Mouse (Mus musculus): ENCODE measurements around the gene Sv2b. TPM values are rescaled to one million over a fixed set of nuclear protein-coding genes. Genes with fewer than 3 reads are reported as not detected.
"Not testable (repeated sequence)": the region's sequence is repeated elsewhere in the genome, so short reads cannot be mapped to it uniquely, and the experiment has no call there.

Gene Sv2b
- total RNA-seq (2022) = 100 to 1,000 TPM; 309 to 345 (median 330) TPM

GRCm38 (mm10) chr7:75308457-75309312, at the start of gene Sv2b:
TSS of gene Sv2b (minus strand) at chr7:75309262.
- no peak for DNase-seq (ENCODE audit: low spot score in 2 of 2)

DNA sequence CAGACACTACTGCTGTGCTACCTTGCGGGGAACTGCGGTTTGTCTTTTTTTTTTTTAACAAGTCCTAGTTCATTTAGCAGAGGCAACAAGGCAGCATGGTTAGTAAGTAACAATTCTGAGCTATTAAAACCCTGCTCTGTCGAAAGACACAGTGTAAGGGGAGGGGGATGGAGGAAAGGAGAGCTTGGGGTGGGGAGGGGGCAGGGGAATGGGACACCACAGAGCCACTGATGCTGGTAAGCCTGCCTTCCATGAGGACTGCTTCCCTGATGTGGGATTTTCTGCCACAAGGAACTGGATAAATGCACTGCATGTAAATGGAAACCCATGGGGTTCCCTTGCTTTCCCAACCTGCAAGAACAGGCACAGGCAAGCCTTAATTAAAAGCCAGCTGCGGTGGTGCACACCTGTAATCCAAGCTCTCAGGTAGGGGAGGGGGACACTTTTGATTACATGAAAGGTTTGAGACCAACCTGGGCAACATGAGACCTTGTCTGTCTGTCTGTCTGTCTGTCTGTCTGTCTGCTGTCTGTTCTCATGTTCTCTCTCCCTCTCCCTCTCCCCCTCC, 49.3 kb upstream of the Sv2b start:
- DNase-seq (ENCODE audit: low spot score in 2 of 2) = no peak

- DNase-seq (ENCODE audit: low spot score in 2 of 2) = no peak
Measured at GRCm38 (mm10) chr7:75355521-75355920, 46.5 kb upstream of the Sv2b start.

DNA sequence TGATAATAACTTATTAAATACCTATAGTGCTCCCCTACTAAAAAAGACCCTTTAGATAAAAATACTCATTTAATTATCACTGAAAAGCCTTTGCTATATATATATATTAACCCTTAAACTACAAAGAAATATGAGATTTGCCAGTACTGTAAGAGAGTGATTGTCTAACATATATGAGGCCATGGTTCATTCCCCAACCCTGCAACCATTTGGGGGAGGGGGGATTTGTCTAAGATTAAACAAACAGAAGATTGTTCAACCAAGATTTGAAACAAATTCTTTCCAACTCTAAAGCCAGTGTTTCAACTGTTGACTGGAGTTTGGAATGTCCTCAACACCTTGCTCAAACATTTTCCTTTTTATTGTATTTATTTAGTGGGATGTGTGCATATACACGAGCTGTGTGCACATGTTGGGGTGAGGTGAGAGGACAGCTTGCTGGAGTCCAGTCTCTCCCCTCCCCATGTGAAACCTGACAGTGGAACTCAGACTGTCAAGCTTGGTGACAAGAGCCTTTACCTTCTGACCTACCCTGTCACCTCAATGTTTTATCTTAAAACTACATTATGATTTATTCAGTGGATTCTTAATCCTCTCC, 43.8 kb upstream of the Sv2b start:
- DNase-seq (ENCODE audit: low spot score in 2 of 2) = no peak

- no peak for DNase-seq (ENCODE audit: low spot score in 2 of 2)
Measured at GRCm38 (mm10) chr7:75350172-75350571, 41.1 kb upstream of the Sv2b start.

DNA sequence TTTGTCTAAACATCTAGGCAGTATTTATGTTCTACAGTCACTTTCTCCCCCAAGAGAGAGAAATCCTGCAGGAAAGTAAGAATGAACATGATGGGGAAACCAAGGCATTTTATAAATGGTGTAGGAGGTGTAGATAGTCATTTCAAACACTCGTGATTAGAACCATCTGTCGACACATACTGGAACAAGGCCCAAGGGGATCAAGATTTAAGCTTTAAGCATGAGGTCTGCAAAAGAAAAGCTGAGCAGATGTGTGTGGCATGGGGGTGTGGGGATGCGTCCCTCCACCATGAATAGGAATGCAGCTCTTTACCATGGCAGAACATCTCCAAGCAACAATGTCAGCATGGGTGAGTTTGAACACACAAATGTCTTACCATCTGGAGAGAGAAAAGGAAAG, 23.2 kb upstream of the Sv2b start:
- DNase-seq (ENCODE audit: low spot score in 2 of 2) = peak in 1 of 2 experiments; percentile 36

DNA sequence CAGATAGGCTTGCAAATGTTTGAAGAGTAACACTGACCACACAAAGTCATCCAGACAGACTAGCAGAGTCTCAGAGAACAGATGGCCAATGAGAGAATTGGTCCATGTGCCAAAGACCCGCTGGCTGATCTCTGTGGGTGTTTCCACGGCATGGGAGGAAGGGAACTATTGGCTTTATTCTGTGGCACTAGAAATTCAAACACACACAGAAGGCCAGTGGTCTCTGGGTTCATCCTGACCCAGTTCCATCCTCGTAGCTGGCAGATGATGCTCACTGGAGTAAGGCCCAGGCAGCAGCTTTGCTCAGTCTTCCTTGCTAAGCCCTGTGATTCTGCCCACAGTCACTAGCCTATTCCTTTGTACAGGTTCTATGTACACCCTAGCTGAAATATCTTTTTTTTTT, 20.7 kb upstream of the Sv2b start:
- peak in 1 of 2 experiments; percentile 14 for DNase-seq (ENCODE audit: low spot score in 2 of 2)

DNA sequence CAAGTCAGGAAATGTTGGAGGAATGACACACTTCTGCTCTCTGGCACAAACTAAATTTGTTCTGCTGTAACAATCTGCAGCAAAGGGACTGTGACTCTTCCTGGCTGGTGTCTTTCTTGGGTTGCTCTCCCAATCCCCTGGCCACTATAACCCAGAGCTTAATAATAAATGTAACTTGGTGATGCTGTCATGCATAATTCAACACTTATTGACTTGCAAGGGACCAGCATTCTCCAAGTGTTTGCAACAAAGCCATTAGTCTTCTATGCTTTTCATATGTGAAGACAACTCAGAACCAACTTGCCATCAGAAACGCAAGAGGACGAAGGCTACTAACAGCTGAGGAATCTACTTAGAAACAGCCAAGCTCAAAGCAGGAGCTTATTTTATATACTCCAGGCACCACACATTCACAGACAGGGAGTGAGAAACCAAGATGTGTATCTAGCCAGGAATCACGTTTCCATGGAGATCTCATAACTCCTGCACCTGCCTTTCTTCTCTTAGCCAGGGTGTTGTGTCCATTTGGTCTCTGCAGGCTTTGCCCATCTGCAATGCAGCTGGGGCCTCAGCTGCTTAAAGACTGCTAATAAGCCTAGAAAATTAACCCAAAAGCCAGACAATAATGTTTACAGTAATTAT, 19.8 kb upstream of the Sv2b start:
- peak in 1 of 2 experiments; percentile 50 for DNase-seq (ENCODE audit: low spot score in 2 of 2)

- DNase-seq (ENCODE audit: low spot score in 2 of 2) = no peak
Measured at GRCm38 (mm10) chr7:75325273-75325672, 16.2 kb upstream of the Sv2b start.

- DNase-seq (ENCODE audit: low spot score in 2 of 2) = not testable (repeated sequence)
Measured at GRCm38 (mm10) chr7:75322742-75323141, 13.7 kb upstream of the Sv2b start.

DNA sequence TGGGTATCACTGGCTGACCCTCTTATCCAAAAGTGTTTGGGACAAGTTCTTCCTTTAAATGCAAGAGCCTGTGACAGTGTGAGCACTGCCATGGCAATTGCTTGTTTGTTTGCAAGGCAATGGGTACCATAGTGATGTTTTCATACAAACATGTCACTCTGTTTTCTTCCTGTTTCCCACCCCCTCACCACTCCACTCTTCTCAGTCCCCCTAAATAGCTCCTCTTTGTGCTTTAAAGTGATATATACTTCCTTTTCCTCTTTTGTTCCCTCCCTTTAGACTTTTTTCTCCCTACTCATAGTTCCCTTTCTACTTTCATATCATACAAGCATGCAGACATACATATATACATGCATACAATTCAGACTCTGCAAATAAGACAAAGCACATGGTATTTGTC, 10.9 kb upstream of the Sv2b start:
- DNase-seq (ENCODE audit: low spot score in 2 of 2) = no peak

GRCm38 (mm10) chr7:75318320-75318719, 9.3 kb upstream of the Sv2b start:
- DNase-seq (ENCODE audit: low spot score in 2 of 2) = no peak

DNA sequence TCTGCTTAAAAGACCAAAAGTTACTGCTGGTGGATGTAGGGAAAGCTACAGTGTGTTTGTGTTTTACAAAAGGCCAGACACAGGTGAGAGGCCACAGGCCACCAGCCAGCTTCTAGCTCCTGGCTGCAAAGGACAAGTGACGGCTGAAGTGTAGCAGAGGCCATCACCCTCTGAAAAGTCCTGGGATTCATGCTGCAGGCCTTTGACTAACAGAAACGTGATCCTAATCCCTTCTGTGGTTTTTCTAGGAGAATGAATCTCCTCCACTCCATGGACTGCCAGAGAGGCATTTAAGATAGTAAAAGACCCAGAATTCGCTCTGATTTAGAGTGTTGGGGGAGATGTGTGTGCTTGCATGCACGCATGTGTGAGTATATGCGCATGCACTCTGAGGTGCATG, 5.8 kb upstream of the Sv2b start:
- no peak for DNase-seq (ENCODE audit: low spot score in 2 of 2)

GRCm38 (mm10) chr7:75309570-75309969, 508 bp upstream of the Sv2b start:
- no peak for DNase-seq (ENCODE audit: low spot score in 2 of 2)

DNA sequence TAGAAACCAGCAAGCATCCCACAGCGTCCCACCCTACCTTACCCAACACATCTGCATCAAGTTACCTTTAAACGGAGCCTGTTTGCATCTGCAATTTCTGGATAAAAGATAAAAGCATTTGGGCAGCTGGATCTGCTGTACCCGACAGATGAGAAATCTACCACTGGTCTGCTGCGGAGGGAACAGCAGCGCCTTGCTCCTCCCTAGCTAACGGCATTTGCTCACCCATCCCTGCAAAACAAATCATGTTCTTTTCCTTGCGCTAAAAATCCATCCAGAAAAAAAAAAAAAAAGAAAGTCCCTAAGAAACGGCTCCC, 964 bp downstream of the Sv2b start:
- no peak for DNase-seq (ENCODE audit: low spot score in 2 of 2)

GRCm38 (mm10) chr7:75307570-75308087, 1.4 kb downstream of the Sv2b start:
- DNase-seq (ENCODE audit: low spot score in 2 of 2) = no peak

- no peak for DNase-seq (ENCODE audit: low spot score in 2 of 2)
Measured at GRCm38 (mm10) chr7:75305901-75306465, 3.1 kb downstream of the Sv2b start.

DNA sequence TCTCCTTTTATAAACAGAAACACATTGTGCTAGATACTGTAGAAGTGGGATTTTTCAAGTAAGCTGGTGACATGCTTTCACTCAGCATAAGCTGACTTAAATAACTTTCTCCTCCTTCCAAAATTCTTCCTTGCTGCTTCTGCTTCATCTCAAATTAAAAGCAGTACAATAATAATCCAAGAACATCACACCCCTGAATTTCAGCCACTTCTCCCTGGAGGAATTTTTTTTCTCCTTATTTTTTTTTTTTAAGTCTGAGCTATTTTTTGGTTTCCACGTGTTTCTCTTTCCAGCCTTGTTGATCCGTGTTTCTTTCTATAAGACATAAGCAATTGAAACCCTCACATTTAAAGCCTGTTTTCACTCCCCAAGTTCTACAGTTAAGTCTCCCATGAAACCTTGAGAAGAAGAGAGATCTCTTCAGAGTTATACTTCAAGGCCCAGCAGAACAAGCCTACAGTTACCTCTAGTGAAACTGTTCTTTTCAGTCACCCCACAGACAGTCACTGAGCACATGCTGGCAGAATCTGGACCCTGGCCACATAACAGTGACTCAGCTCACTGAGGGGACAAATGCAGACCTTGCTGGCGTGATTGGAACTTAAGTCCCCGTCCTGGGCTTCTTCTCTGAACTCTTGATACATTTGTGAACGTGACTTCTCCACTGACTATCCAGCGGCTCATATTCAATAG, 6.4 kb downstream of the Sv2b start:
- DNase-seq (ENCODE audit: low spot score in 2 of 2) = no peak

GRCm38 (mm10) chr7:75299245-75299644, 9.8 kb downstream of the Sv2b start:
- no peak for DNase-seq (ENCODE audit: low spot score in 2 of 2)

- no peak for DNase-seq (ENCODE audit: low spot score in 2 of 2)
Measured at GRCm38 (mm10) chr7:75296688-75297119, 12.4 kb downstream of the Sv2b start.

Data from left cerebral cortex, adult 8-10 months (tissue).